Mouse (Mus musculus): ENCODE results near the gene Gramd4. TPM values are rescaled to one million over a fixed set of nuclear protein-coding genes. Genes with fewer than 3 reads are reported as not detected.
A peak's percentile ranks its signal among the peaks of the same experiment; 100 is the strongest.

Gene Gramd4
- total and polyA plus RNA-seq, 3 experiments: 25.3 to 31.5 (median 27.6) TPM

GRCm38 (mm10) chr15:86038802-86039201 is 18.7 kb upstream of the Gramd4 start:
- H3K79me2 ChIP-seq (replicated peaks; ENCODE audit: control insufficient read depth, insufficient read depth, low read length): no peaks in the 10 kb centered on the region
- intact Hi-C loops (cut with DNase I): loop anchor here (1.0 to 5.0 kb wide), 2 partner anchors 143 to 322 kb away; no protein-coding TSS in a partner anchor
- peak; percentile 97 for TF ChIP-seq CTCF (IDR thresholded peaks at IDR 0.05)
- peak; percentile 78; the same call in 1 of the 2 replicates for TF ChIP-seq EP300 (IDR thresholded peaks at IDR 0.05; ENCODE audit: insufficient read depth, low read depth, low read length)
- no peak for TF ChIP-seq POLR2A (IDR thresholded peaks at IDR 0.05; ENCODE audit: insufficient read depth, low read depth, low read length)
- DNase-seq: peak; percentile 53 to 60
- no peak overlapping the region for H3K27ac ChIP-seq
- no peaks in the 10 kb centered on the region; the same call in 1 of the 2 replicates for H3K27me3 ChIP-seq (ENCODE audit: control insufficient read depth, insufficient read depth, low read length)
- no peak overlapping the region for H3K9ac ChIP-seq (ENCODE audit: low read depth, low read length)
- no peaks in the 10 kb centered on the region for H3K4me1 ChIP-seq (ENCODE audit: control insufficient read depth, insufficient read depth, low read length)
- no peaks in the 10 kb centered on the region for H3K36me3 ChIP-seq (ENCODE audit: control insufficient read depth, insufficient read depth, low read length)
- 2% methylated on average over 2 of the region's 2 CpGs for WGBS
- H3K4me3 ChIP-seq: no peak overlapping the region

GRCm38 (mm10) chr15:86041421-86041820 is 16.1 kb upstream of the Gramd4 start:
- Histone ChIP-seq H3K27ac (no peak overlapping the region), H3K4me3 (no peak overlapping the region), H3K36me3 (ENCODE audit: control insufficient read depth, insufficient read depth, low read length) (no peaks in the 10 kb centered on the region), H3K79me2 (replicated peaks; ENCODE audit: control insufficient read depth, insufficient read depth, low read length) (no peaks in the 10 kb centered on the region), H3K4me1 (ENCODE audit: control insufficient read depth, insufficient read depth, low read length) (no peaks in the 10 kb centered on the region), H3K9ac (ENCODE audit: low read depth, low read length) (no peak overlapping the region), H3K27me3 (ENCODE audit: control insufficient read depth, insufficient read depth, low read length) (no peaks in the 10 kb centered on the region; the same call in 1 of the 2 replicates)
- 74% methylated on average over 5 of the region's 5 CpGs for WGBS
- TF ChIP-seq CTCF (IDR thresholded peaks at IDR 0.05) (no peak), POLR2A (IDR thresholded peaks at IDR 0.05; ENCODE audit: insufficient read depth, low read depth, low read length) (no peak), EP300 (IDR thresholded peaks at IDR 0.05; ENCODE audit: insufficient read depth, low read depth, low read length) (no peak)
- intact Hi-C loops (cut with DNase I): no loop called here
- no peak for DNase-seq

- Histone ChIP-seq H3K27ac (no peak overlapping the region), H3K79me2 (replicated peaks; ENCODE audit: control insufficient read depth, insufficient read depth, low read length) (no peaks in the 10 kb centered on the region), H3K9ac (ENCODE audit: low read depth, low read length) (no peak overlapping the region), H3K36me3 (ENCODE audit: control insufficient read depth, insufficient read depth, low read length) (no peaks in the 10 kb centered on the region), H3K4me1 (ENCODE audit: control insufficient read depth, insufficient read depth, low read length) (no peaks in the 10 kb centered on the region), H3K4me3 (no peak overlapping the region), H3K27me3 (ENCODE audit: control insufficient read depth, insufficient read depth, low read length) (no peaks in the 10 kb centered on the region; the same call in 1 of the 2 replicates)
- TF ChIP-seq POLR2A (IDR thresholded peaks at IDR 0.05; ENCODE audit: insufficient read depth, low read depth, low read length): no peak
- TF ChIP-seq CTCF (IDR thresholded peaks at IDR 0.05): no peak
- TF ChIP-seq EP300 (IDR thresholded peaks at IDR 0.05; ENCODE audit: insufficient read depth, low read depth, low read length): no peak
- intact Hi-C loops (cut with DNase I): no loop called here
- 22% methylated on average over 4 of the region's 4 CpGs for WGBS
- no peak for DNase-seq
Observed at GRCm38 (mm10) chr15:86042364-86042763, 15.1 kb upstream of the Gramd4 start.

- no peaks in the 10 kb centered on the region for H3K27me3 ChIP-seq (ENCODE audit: control insufficient read depth, insufficient read depth, low read length)
- H3K27ac ChIP-seq: no peak overlapping the region
- no peaks in the 10 kb centered on the region for H3K79me2 ChIP-seq (replicated peaks; ENCODE audit: control insufficient read depth, insufficient read depth, low read length)
- 79% methylated on average over 3 of the region's 3 CpGs for WGBS
- intact Hi-C loops (cut with DNase I): no loop called here
- no peak overlapping the region for H3K9ac ChIP-seq (ENCODE audit: low read depth, low read length)
- peaks cover 5% of the 10 kb centered on the region for H3K4me1 ChIP-seq (ENCODE audit: control insufficient read depth, insufficient read depth, low read length)
- DNase-seq: no peak
- H3K36me3 ChIP-seq (ENCODE audit: control insufficient read depth, insufficient read depth, low read length): no peaks in the 10 kb centered on the region
- no peak for TF ChIP-seq CTCF (IDR thresholded peaks at IDR 0.05)
- TF ChIP-seq POLR2A (IDR thresholded peaks at IDR 0.05; ENCODE audit: insufficient read depth, low read depth, low read length): no peak
- no peak for TF ChIP-seq EP300 (IDR thresholded peaks at IDR 0.05; ENCODE audit: insufficient read depth, low read depth, low read length)
- H3K4me3 ChIP-seq: no peak overlapping the region
Observed at GRCm38 (mm10) chr15:86049510-86049909, 8.0 kb upstream of the Gramd4 start.

- Histone ChIP-seq H3K27ac (no peak overlapping the region), H3K27me3 (ENCODE audit: control insufficient read depth, insufficient read depth, low read length) (no peaks in the 10 kb centered on the region), H3K79me2 (replicated peaks; ENCODE audit: control insufficient read depth, insufficient read depth, low read length) (no peaks in the 10 kb centered on the region), H3K4me3 (no peak overlapping the region), H3K36me3 (ENCODE audit: control insufficient read depth, insufficient read depth, low read length) (no peaks in the 10 kb centered on the region), H3K9ac (ENCODE audit: low read depth, low read length) (no peak overlapping the region), H3K4me1 (ENCODE audit: control insufficient read depth, insufficient read depth, low read length) (peaks cover 5% of the 10 kb centered on the region)
- WGBS: 56% methylated on average over 4 of the region's 4 CpGs
- DNase-seq: peak in 1 of 2 experiments; percentile 69
- TF ChIP-seq POLR2A (IDR thresholded peaks at IDR 0.05; ENCODE audit: insufficient read depth, low read depth, low read length) (no peak), EP300 (IDR thresholded peaks at IDR 0.05; ENCODE audit: insufficient read depth, low read depth, low read length) (peak; percentile 67), CTCF (IDR thresholded peaks at IDR 0.05) (peak; percentile 51)
- intact Hi-C loops (cut with DNase I): loop anchor here (10.0 kb wide), 1 partner anchor 165 kb away; the partner anchor contains the start of gene Tbc1d22a
Observed at GRCm38 (mm10) chr15:86050170-86050743, 7.2 kb upstream of the Gramd4 start.

GRCm38 (mm10) chr15:86051152-86051551 is 6.3 kb upstream of the Gramd4 start:
- intact Hi-C loops (cut with DNase I): loop anchor here (10.0 kb wide), 1 partner anchor 164 kb away; the partner anchor contains the start of gene Tbc1d22a
- no peak overlapping the region for H3K4me3 ChIP-seq
- 54% methylated on average over 10 of the region's 10 CpGs for WGBS

More at GRCm38 (mm10) chr15:86051152-86051551, 6.3 kb upstream of the Gramd4 start:
- no peaks in the 10 kb centered on the region for H3K79me2 ChIP-seq (replicated peaks; ENCODE audit: control insufficient read depth, insufficient read depth, low read length)
- H3K9ac ChIP-seq (ENCODE audit: low read depth, low read length): no peak overlapping the region
- H3K27me3 ChIP-seq (ENCODE audit: control insufficient read depth, insufficient read depth, low read length): no peaks in the 10 kb centered on the region
- H3K4me1 ChIP-seq (ENCODE audit: control insufficient read depth, insufficient read depth, low read length): peaks cover 5% of the 10 kb centered on the region
- TF ChIP-seq POLR2A (IDR thresholded peaks at IDR 0.05; ENCODE audit: insufficient read depth, low read depth, low read length) (no peak), EP300 (IDR thresholded peaks at IDR 0.05; ENCODE audit: insufficient read depth, low read depth, low read length) (no peak), CTCF (IDR thresholded peaks at IDR 0.05) (no peak)
- peak in 1 of 2 experiments; percentile 13 for DNase-seq
- no peaks in the 10 kb centered on the region for H3K36me3 ChIP-seq (ENCODE audit: control insufficient read depth, insufficient read depth, low read length)
- no peak overlapping the region for H3K27ac ChIP-seq
